Comparison of ENCODE assay signal across 29 mouse cellular contexts in the genomic region with DNA sequence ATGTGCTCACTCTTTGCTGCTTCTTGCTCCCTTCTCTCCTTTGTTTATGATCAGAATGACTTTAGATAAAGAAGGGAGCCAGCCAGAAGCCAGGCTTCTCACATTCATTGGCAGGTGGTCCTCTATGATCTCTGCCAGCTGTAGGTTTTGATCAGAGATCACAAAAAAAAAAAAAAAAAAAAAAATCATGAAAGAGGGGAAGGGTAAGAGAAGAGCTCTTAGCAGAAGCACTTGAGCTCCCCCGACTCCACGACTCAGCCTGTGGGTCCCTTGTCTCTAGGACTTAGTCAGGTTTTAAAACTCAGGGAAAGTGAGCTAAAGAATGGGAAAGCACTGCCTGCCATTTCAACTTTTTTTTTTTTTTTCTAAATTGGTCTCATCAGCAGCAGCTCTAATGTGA.
DNase-seq lines count a peak whose midpoint lies in the region; ATAC-seq and TF ChIP-seq lines count a peak whose summit lies in the region.
"Had no signal": no experiment of that assay in that cellular context is flagged by ENCODE, and none has a peak within 500 bp of the region (broad histone marks: within the 10 kb centered on the region; RNA-seq: fewer than 3 reads in every experiment).

No protein-coding gene starts in this region.

- no peak for DNase-seq in midbrain, postnatal 0 days (ENCODE audit: low spot score)
- DNase-seq in thymus, postnatal 0 days (ENCODE audit: low spot score): peak; percentile 72
- peak; percentile 44 for DNase-seq in thymus, postnatal 25 days
- DNase-seq in kidney, postnatal 25 days: no peak
- DNase-seq in left cerebral cortex, postnatal 4 days: no peak
- DNase-seq: adrenal gland, postnatal 10 days; adrenal gland, postnatal 36 days; B cell, adult 2 months; cerebellum, adult 11 months; cerebellum, adult 2 months; cerebellum, adult 9-11 months; cerebellum, postnatal 25 days; forebrain, postnatal 0 days; gastrocnemius, adult 2 months; gastrocnemius, postnatal 25 days; heart, adult 2 months; heart, postnatal 14 days had no signal

- ATAC-seq in midbrain, embryonic 15.5 days (replicated peaks): 0 out of 2 replicates have a peak, but pooled peaks have one; percentile 63
- ATAC-seq in midbrain, postnatal 0 days (ENCODE audit: low FRiP score): no peak
- ATAC-seq in kidney, embryonic 16.5 days (ENCODE audit: low FRiP score, low TSS enrichment): no peak
- ATAC-seq: forebrain, postnatal 0 days; Patski had no signal

- WGBS in midbrain, embryonic 15.5 days: 57% methylated on average over 2 of the region's 2 CpGs
- WGBS in midbrain, postnatal 0 days: 70% methylated on average over 2 of the region's 2 CpGs
- 68% methylated on average over 2 of the region's 2 CpGs for WGBS in kidney, embryonic 16.5 days

- H3K4me2 ChIP-seq in midbrain, embryonic 15.5 days: no peak overlapping the region
- H3K4me2 ChIP-seq in midbrain, postnatal 0 days (ENCODE audit: low read depth, low read length, poor library complexity, severe bottlenecking): no peak overlapping the region
- H3K4me2 ChIP-seq in kidney, embryonic 16.5 days (replicated peaks; ENCODE audit: low read depth, low read length): no peak overlapping the region
- H3K4me2 ChIP-seq: embryonic facial prominence, embryonic 12.5 days; embryonic facial prominence, embryonic 15.5 days; forebrain, embryonic 12.5 days; heart, embryonic 13.5 days; hindbrain, embryonic 12.5 days; hindbrain, embryonic 15.5 days had no signal

- H3K36me3 ChIP-seq in midbrain, embryonic 15.5 days (replicated peaks): no peaks in the 10 kb centered on the region
- H3K36me3 ChIP-seq in midbrain, postnatal 0 days (ENCODE audit: insufficient read depth, low read length): no peaks in the 10 kb centered on the region
- no peaks in the 10 kb centered on the region for H3K36me3 ChIP-seq in kidney, embryonic 16.5 days (ENCODE audit: insufficient read depth, low read length)
- H3K36me3 ChIP-seq: embryonic facial prominence, embryonic 12.5 days; embryonic facial prominence, embryonic 15.5 days; forebrain, embryonic 12.5 days; G1E; heart, embryonic 10.5 days; heart, embryonic 13.5 days; hindbrain, embryonic 12.5 days; hindbrain, embryonic 15.5 days had no signal

- no peak for TF ChIP-seq CTCF in midbrain, postnatal 0 days (IDR thresholded peaks at IDR 0.05)

- no peaks in the 10 kb centered on the region for H3K9me3 ChIP-seq in midbrain, embryonic 15.5 days
- no peaks in the 10 kb centered on the region for H3K9me3 ChIP-seq in midbrain, postnatal 0 days (ENCODE audit: low read length)
- no peaks in the 10 kb centered on the region for H3K9me3 ChIP-seq in kidney, embryonic 16.5 days (ENCODE audit: low read length)
- H3K9me3 ChIP-seq: embryonic facial prominence, embryonic 12.5 days; embryonic facial prominence, embryonic 15.5 days; forebrain, embryonic 12.5 days; G1E; heart, embryonic 10.5 days; heart, embryonic 13.5 days; hindbrain, embryonic 12.5 days; hindbrain, embryonic 15.5 days had no signal

- intact Hi-C loops in left cerebral cortex, postnatal 4 days (cut with DNase I): no loop called here

- no peak overlapping the region for H3K27ac ChIP-seq in midbrain, embryonic 15.5 days
- H3K27ac ChIP-seq in midbrain, postnatal 0 days (ENCODE audit: low read depth, low read length): no peak overlapping the region
- H3K27ac ChIP-seq in kidney, embryonic 16.5 days (ENCODE audit: low read length): no peak overlapping the region
- H3K27ac ChIP-seq: embryonic facial prominence, embryonic 12.5 days; embryonic facial prominence, embryonic 15.5 days; forebrain, embryonic 12.5 days; gastrocnemius, adult 2 months; heart, adult 2 months; heart, embryonic 10.5 days; heart, embryonic 13.5 days; hindbrain, embryonic 12.5 days; hindbrain, embryonic 15.5 days had no signal

- no peak overlapping the region for H3K4me3 ChIP-seq in midbrain, embryonic 15.5 days
- no peak overlapping the region for H3K4me3 ChIP-seq in midbrain, postnatal 0 days (ENCODE audit: low read depth, low read length)
- H3K4me3 ChIP-seq in kidney, embryonic 16.5 days (ENCODE audit: low read length): no peak overlapping the region
- H3K4me3 ChIP-seq: embryonic facial prominence, embryonic 12.5 days; embryonic facial prominence, embryonic 15.5 days; forebrain, embryonic 12.5 days; gastrocnemius, adult 2 months; heart, adult 2 months; heart, embryonic 10.5 days; heart, embryonic 13.5 days; hindbrain, embryonic 12.5 days; hindbrain, embryonic 15.5 days had no signal

- H3K4me1 ChIP-seq in midbrain, embryonic 15.5 days: no peaks in the 10 kb centered on the region
- no peaks in the 10 kb centered on the region for H3K4me1 ChIP-seq in midbrain, postnatal 0 days (ENCODE audit: insufficient read depth, low read length)
- H3K4me1 ChIP-seq in kidney, embryonic 16.5 days (ENCODE audit: insufficient read depth, low read length): no peaks in the 10 kb centered on the region
- H3K4me1 ChIP-seq: embryonic facial prominence, embryonic 12.5 days; embryonic facial prominence, embryonic 15.5 days; forebrain, embryonic 12.5 days; heart, embryonic 10.5 days; heart, embryonic 13.5 days; hindbrain, embryonic 12.5 days; hindbrain, embryonic 15.5 days had no signal

- no peak overlapping the region for H3K9ac ChIP-seq in midbrain, embryonic 15.5 days
- H3K9ac ChIP-seq in midbrain, postnatal 0 days (replicated peaks; ENCODE audit: low read length, poor library complexity, severe bottlenecking): no peak overlapping the region
- H3K9ac ChIP-seq in kidney, embryonic 16.5 days (replicated peaks; ENCODE audit: low read length): no peak overlapping the region
- H3K9ac ChIP-seq: embryonic facial prominence, embryonic 12.5 days; embryonic facial prominence, embryonic 15.5 days; forebrain, embryonic 12.5 days; forebrain, postnatal 0 days; heart, embryonic 13.5 days; hindbrain, embryonic 12.5 days; hindbrain, embryonic 15.5 days had no signal

- H3K27me3 ChIP-seq in midbrain, embryonic 15.5 days (replicated peaks): no peaks in the 10 kb centered on the region
- H3K27me3 ChIP-seq in midbrain, postnatal 0 days (ENCODE audit: insufficient read depth, low read length): no peaks in the 10 kb centered on the region
- H3K27me3 ChIP-seq in kidney, embryonic 16.5 days (ENCODE audit: insufficient read depth, low read length): no peaks in the 10 kb centered on the region
- H3K27me3 ChIP-seq: CH12.LX; embryonic facial prominence, embryonic 12.5 days; embryonic facial prominence, embryonic 15.5 days; forebrain, embryonic 12.5 days; heart, embryonic 13.5 days; hindbrain, embryonic 12.5 days; hindbrain, embryonic 15.5 days; Patski had no signal

Comparison
In these comparisons a context has a peak if more than half of its experiments do, and no peak if none do; other contexts are left out.
1. DNase-seq: peak in thymus, postnatal 0 days (single experiment) and thymus, postnatal 25 days (single experiment); none in midbrain, postnatal 0 days (single experiment), kidney, postnatal 25 days (0 of 2) and left cerebral cortex, postnatal 4 days (single experiment).